Mouse (Mus musculus) retina, embryonic 14.5 days (tissue): ENCODE results near the gene Ptpn11.

Experiments used
- DNase-seq: peaks from one replicate; pipeline ENCODE4 v3.0.0-alpha.2; 2015; ENCODE audit warnings: low spot score

The Ptpn11 gene

GRCm38 (mm10) chr5:121124208-121125185 is 66.7 kb downstream of the Ptpn11 start:
- no peak for DNase-seq

- no peak for DNase-seq
These were observed 67.8 kb downstream of the Ptpn11 start for GRCm38 (mm10) chr5:121123399-121123798.

- no peak for DNase-seq
These were observed 68.6 kb downstream of the Ptpn11 start for GRCm38 (mm10) chr5:121122577-121122976.

GRCm38 (mm10) chr5:121122036-121122435 is 69.2 kb downstream of the Ptpn11 start:
- no peak for DNase-seq

- DNase-seq: no peak
These were observed 71.7 kb downstream of the Ptpn11 start for GRCm38 (mm10) chr5:121119331-121120034.

- no peak for DNase-seq
These were observed 72.9 kb downstream of the Ptpn11 start for GRCm38 (mm10) chr5:121118345-121118744.

- DNase-seq: no peak
These were observed 74.3 kb downstream of the Ptpn11 start for GRCm38 (mm10) chr5:121116941-121117340.

- DNase-seq: peak; percentile 56
These were observed 75.6 kb downstream of the Ptpn11 start for GRCm38 (mm10) chr5:121115391-121116157.

GRCm38 (mm10) chr5:121114151-121114550 is 77.0 kb downstream of the Ptpn11 start:
- no peak for DNase-seq

GRCm38 (mm10) chr5:121112390-121112789 is 78.8 kb downstream of the Ptpn11 start:
- DNase-seq: peak; percentile 22

- DNase-seq: no peak
These were observed 79.9 kb downstream of the Ptpn11 start for GRCm38 (mm10) chr5:121111106-121111915.

- no peak for DNase-seq
These were observed 82.0 kb downstream of the Ptpn11 start for GRCm38 (mm10) chr5:121109185-121109584.

- DNase-seq: no peak
These were observed 84.3 kb downstream of the Ptpn11 start for GRCm38 (mm10) chr5:121106913-121107312.

GRCm38 (mm10) chr5:121100886-121101580 is 90.2 kb downstream of the Ptpn11 start:
- DNase-seq: no peak

GRCm38 (mm10) chr5:121100095-121100494 is 91.1 kb downstream of the Ptpn11 start:
- no peak for DNase-seq

GRCm38 (mm10) chr5:121097970-121098369 is 93.2 kb downstream of the Ptpn11 start:
- DNase-seq: no peak

GRCm38 (mm10) chr5:121096744-121097143 is 94.5 kb downstream of the Ptpn11 start:
- DNase-seq: no peak

- DNase-seq: no peak
These were observed 97.9 kb downstream of the Ptpn11 start for GRCm38 (mm10) chr5:121093281-121093680.

- peak; percentile 31 for DNase-seq
These were observed 101.5 kb downstream of the Ptpn11 start for GRCm38 (mm10) chr5:121089660-121090059.

GRCm38 (mm10) chr5:121087733-121088132 is 103.5 kb downstream of the Ptpn11 start:
- no peak for DNase-seq

- no peak for DNase-seq
These were observed 108.6 kb downstream of the Ptpn11 start for GRCm38 (mm10) chr5:121082605-121083004.
